Mouse (Mus musculus): Measurements from ENCODE around the gene Zfp839.

DNA sequence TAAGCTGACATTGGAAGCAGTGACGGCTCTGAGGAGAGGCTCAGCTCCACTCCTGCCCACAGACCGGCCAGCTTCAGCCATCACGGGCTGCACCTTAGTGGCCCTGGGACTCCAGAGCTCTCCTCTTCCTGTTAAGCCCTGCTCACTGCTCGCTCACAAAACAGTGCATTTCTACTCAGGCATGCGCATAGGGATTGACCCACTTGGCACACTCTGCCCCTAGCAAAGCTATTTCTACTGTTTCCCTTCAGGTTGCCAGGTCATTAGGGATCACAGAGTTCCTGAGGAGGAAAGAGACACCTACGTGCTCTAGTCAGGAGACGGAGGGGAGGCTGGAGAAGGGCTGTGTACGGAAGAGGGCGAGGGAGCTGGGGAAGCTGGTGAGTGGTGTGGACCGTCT is 15.9 kb downstream of the Zfp839 start:
- no peak for TF ChIP-seq GATA1 (IDR thresholded peaks at IDR 0.05; ENCODE audit: borderline replicate concordance, low read length)
- TF ChIP-seq FLI1 (IDR thresholded peaks at IDR 0.05; ENCODE audit: low read length), result no peak

Data from megakaryocyte, embryonic 14.5 days (primary cell).